Mouse (Mus musculus): Measurements from ENCODE around the gene Ccdc142.

The Ccdc142 gene

GRCm38 (mm10) chr6:83140044-83140443 is 38.6 kb downstream of the Ccdc142 start:
- no peak for DNase-seq (ENCODE audit: low read depth, low spot score)

- no peak for DNase-seq (ENCODE audit: low read depth, low spot score)
These were observed 40.2 kb downstream of the Ccdc142 start for GRCm38 (mm10) chr6:83141636-83142035.

GRCm38 (mm10) chr6:83142211-83142731 is 40.9 kb downstream of the Ccdc142 start:
- DNase-seq (ENCODE audit: low read depth, low spot score) = peak; percentile 77

DNA sequence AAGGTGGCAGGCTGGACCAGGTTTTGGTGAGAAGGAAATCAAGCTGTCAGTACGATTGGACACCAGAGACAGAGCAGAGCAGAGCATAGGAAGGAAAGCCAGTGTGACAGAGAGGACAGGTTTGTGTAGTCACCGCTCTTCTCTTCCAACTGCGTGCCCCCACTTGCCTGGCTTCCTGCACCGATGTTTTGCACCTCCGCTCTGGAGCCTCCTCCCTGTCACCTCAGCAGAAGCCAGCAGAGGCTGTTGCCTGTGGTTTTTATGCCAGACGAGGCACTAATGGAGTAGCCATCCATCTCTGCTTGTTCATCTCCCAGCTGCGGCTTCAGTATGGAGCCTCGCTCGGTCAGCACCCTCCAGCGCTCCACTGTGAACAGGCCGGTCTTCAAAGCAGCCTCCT is 41.5 kb downstream of the Ccdc142 start:
- DNase-seq (ENCODE audit: low read depth, low spot score) = peak; percentile 77

DNA sequence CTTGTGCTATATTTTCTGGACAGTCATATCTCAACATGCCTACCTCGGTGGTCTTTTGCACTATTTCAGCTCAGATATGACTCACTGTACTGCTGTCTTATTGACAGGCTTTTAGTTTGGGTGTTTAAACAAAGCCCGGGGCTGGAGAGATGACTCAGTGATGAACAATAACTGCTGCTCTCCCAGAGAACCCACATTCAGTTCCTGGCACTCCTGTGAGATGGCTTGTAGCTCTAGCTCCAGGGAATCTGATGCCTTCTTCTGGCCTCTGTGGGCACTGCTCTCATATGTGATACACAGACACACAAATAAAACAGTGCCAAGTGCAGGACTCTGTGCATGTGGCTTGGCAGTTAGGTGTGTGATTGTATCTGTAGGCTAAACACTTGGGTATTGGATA is 43.8 kb downstream of the Ccdc142 start:
- DNase-seq (ENCODE audit: low read depth, low spot score) = peak; percentile 74

GRCm38 (mm10) chr6:83145805-83146204 is 44.4 kb downstream of the Ccdc142 start:
- peak; percentile 55 for DNase-seq (ENCODE audit: low read depth, low spot score)

GRCm38 (mm10) chr6:83147280-83147679 is 45.9 kb downstream of the Ccdc142 start:
- no peak for DNase-seq (ENCODE audit: low read depth, low spot score)

DNA sequence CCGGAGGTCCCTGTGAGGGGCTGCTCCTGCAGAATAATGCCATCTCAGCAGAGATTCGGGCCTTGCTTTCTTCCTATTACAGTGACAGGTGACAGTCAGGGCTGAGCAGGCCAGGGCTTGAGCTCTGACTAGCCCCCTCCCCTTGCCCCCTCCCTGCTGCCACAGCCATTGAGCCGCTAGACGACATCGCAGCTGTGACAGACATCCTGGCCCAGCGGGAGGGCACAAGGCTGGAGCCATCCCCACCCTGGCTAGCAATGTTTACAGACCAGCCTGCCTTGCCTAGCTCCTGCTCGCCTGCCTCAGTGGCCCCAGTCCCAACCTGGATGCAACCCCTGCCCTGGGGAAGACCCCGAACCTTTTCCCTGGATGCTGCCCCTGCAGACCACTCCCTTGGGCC is 50.3 kb downstream of the Ccdc142 start:
- DNase-seq (ENCODE audit: low read depth, low spot score) = no peak

DNA sequence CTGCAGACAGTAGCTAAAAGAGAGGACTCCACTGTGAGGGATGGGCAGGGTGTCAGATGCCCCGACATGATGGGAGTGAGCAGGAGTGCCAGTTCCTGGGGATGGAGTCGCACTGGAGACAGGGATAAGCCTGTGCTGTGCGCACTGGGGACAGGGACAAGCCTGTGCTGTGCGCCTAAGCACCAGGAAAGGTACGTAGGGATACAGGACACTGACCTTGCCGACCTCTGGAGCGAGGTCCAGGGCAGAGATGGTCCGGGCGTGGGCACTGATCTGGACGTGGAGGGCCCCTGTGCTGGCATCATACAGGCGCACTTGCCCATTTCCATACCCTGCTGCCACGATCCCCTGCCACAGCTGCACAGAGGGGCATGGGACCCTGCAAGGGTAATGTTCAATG is 51.6 kb downstream of the Ccdc142 start:
- no peak for DNase-seq (ENCODE audit: low read depth, low spot score)

DNA sequence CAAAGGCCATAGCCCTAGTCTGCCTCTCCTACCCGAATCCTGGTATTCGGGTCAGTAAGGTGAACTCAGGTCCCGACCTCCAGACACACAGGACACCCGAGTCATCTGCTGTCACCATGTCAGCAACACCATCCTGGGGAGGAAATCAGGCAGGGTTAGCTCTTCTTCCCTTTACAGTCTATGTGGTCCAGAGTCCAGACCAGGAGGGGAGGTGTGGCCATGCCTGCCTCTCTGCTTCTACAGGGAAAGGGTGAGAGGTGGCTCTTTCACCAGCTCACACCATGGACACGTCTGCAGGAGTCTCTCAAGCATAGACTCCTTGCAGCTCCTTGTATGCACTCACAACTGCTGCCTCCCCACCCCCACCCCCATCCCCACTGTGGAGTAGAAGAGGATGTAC is 52.1 kb downstream of the Ccdc142 start:
- DNase-seq (ENCODE audit: low read depth, low spot score) = no peak

- DNase-seq (ENCODE audit: low read depth, low spot score) = peak; percentile 57
These were observed 54.3 kb downstream of the Ccdc142 start for GRCm38 (mm10) chr6:83155552-83156238.

DNA sequence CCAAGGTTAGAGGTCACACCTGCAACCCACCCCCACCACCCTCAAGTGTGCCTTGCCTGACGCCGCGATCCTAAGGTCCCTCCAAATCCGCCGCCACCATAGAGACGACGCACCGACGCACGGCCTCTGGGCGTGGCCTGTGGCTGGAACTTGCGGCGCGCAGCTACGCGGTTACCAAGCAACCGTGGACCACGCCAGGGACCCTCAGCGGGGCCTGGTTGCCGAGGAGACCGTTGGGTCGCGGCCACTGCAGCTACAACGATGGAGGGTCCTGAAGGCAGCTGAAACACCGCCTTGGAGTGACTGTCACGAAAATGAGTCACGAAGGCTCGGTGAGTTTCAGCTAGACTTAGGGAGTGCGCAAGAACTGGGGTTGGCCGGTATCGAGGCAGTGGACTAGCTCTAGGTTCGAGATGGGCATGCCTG is 54.9 kb downstream of the Ccdc142 start, which contains the start of the genes Wdr54 and 1700003E16Rik:
Wdr54 (minus strand) TSS at position 139 of the 426 bp plus-strand sequence.
1700003E16Rik (plus strand) TSS at position 146 of the 426 bp plus-strand sequence.
- DNase-seq (ENCODE audit: low read depth, low spot score) = peak; percentile 92

All from brain, adult 2 months (tissue).